Mouse (Mus musculus) adrenal gland, postnatal 10 days (tissue): ENCODE measurements at regions not wholly inside any gene's neighbourhood (a gene's known extent, or its start where the extent isn't known, plus 50 kb on each side); places are given as distances from the start of the nearest gene placed in this dataset.
A peak's percentile ranks its signal among the peaks of the same experiment; 100 is the strongest.

Source experiments
- DNase-seq: peaks from one replicate; pipeline ENCODE4 v3.0.0; 2021; ENCODE audit warnings: mixed read lengths

DNA sequence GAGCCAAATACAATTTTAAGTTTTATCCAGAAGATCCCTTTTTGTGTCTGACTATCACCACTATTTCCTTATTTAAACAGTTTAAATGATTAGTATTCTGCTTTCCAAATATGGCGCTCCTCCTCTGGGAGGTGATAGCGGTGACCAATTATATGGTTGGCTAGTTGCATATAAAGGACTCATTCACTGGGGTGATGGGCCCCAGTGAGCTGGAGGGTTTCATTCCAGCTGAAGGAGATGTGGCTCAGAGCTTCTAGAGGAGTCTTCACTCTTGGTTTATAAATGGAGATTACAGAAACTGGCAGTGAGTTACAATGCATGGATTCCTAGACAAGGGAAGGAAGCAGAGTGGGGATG, 50.7 kb upstream of the Gm7361 start:
- DNase-seq: no peak

DNA sequence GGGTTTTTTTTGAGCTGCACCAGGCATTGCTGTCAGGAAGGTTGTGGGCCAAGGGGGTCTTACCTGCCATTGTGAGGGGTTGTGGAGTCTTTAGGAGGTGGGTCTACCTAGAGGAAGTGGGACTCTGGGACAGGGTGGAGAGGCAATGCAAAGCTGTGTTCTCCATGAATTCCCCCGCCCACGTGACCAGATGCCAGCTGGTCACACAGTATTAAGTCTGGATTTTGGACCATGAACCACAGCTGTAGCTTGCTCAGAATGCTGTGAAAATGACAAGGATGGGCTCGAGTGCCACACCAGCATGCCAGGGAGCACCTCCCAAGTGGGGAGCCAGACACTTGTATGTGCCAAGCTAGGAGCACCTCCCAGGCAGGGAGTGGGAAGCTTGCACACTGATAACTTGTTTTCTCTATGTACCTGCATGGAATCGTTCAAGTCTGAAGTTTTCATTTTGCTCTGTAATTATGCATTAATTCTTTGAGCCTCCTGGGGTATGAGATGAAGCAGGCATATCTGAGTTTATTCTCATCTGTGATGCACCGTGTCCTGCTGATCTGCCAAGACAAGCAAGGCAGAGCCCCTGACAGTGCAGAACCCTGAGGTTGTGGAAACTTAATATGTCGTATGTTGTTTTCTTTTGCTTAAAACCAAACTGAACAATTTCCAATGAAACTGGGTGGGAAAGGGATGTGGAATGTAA, 51.3 kb upstream of the Gm7361 start:
- DNase-seq: no peak

DNA sequence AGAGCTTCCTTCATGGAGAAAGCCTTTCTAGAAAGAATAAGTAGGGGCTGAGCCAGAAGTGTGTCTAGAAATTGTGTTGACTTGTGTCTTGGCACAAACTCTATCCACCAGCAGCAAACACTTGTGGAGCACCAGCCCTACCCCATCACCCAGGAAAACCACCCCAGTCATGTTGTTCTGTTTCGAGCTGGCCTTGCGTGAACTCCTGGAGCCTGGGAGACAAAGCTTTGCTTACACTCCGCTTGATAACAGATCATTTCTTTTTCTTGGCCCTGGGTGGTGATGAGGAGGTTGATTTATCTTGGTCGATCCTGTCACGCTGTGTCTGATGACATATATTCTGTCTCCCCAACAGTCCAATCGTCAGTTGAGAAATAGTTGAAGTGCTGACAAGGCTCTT, 55.0 kb upstream of the Gm7361 start:
- peak; percentile 8 for DNase-seq

DNA sequence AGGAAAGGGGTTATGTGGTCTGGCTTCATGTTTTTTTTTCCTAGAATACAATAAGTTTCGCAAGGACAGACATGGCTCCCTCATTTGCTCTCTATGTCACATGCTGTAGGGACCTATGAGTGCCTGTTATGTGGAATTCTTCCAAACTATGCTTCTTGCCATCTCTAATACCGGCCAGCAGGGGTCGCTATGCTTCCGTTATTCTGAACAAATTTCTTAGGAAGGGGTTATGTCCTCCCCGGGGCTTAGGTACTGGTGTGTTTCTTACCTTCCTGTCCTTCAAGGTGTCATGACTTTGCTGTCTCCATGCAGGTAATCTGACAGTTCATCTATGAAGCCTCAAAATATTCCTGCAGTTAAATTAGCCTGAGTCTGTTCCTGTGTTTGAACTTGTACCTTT, 68.1 kb upstream of the Gm7361 start:
- DNase-seq: peak; percentile 40

DNA sequence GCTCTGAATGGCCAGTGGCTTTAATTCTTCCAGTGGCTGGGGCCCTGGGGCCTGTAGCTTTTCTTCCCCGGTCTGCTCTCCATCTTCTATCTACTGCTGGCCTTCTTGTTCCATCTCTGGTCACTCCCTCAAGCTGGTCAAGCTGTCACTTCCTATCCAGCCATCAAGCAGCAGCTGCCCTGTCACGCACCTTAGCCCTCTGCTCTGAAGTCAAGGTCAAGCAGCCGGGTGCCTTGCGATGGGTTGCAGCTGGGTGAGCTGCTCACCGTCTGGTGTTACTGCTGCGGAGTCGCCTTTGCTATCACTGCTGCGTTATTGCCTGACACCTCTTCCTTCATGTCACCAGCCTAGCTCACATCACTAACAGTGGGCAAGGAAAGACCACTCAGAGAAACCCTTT, 66.0 kb upstream of the Gm10220 start:
- DNase-seq: no peak

DNA sequence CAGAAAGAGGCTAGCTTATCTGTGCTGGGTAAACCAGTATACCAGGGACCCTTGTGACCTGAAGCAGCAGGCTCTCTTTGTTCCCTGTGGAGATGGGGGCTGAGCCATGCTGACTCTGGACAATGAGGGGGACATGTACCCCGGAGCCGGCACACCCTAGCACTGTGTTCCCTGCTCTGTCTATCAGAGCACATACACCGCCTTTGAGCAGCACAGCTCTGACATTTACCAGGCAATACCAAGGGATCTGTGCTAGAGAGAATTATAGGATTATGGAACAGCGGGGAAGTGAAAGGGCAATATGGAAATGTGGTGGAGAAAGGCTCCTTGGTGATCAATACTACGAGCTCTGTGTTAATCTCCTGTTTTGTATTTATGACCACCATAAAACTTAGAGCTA, 64.2 kb upstream of the Gm10220 start:
- no peak for DNase-seq

DNA sequence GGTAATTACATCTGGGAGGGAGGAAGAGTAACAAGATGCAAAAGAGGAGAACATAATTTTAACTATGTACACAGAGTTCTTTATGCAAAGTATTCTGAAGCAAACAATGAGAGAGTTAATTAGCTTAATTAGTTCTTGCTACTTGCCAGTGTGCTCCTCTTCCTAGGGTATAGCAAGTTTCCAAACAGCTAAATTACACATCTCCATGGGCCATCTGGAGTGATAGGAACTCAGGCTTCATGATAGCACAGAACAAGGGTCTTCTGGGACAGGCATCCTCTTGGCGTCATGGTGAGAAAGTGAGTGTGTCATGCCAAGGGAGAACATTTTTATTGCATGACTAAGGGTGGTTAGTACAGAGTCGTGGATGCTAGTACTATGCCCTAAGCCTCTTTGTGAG, 54.8 kb upstream of the Gm10220 start:
- no peak for DNase-seq

DNA sequence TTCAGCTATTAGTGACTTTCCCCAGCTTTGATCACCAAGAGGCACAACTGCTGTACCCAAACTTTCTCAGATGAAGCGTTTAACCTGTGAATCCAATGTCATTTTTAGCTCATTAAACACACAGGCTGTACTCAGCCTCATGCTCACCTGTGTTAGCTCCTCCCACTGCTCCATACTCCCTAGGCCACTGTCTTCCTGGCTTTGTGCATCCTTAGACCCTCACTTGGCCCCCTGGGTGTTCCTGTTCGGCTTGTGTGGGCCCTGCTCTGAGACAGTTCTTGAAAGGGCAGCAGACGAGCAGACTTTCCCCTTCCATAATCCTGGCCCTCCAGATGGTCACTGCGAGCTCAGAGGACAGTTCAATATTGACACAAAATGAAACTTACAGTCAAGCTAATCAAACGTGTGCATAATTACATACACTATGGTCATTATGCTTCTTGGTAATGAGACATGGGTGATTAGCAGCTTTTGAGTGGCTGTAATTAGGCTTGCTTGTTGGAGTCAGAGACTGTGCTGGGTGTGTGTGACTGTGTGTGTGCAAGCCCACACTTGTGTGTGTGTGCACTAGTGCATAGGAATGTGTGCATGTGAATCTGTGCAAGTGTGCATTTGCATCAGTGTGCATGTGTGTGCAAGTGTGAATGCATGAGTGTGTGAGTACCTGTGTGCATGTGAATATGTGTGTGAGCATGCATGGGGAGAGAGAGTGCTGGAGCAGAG, 50.6 kb upstream of the Gm10220 start:
- DNase-seq: no peak

DNA sequence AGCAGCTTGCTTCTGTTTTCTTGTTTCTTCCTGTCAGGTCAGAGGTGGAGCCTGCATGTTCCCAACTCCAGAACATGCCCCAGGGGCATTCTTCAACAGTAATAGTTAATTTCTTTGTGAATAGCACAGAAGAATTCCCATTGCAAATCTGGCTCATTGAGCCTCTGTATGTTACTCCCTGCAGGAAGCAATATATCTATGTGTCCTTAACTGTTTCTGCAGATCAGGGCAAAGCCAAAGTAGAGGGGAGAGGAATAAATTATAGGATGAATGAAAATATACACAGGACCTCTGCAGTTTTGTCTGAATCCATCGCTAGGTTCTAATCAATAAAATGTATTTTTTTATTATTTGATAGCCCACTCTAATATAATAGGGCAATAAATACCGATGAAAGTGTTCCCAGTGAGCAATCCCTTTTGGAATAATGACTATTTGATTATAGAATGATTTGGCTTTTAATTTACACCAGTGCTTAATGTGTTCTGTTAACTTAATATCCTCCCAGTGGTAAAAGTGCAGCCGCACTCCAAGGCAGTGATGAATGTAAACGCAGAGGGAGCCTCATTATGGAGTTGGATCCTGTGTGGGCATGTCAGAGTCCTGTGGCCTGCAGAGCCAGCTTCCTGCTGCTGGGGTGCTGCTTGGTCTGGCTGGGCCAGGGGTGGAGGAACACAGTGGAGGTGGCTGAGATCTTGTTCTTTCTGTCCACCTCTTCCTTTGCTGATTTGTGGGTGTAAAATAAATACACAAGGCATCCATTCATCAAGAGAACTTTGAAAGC, 49.7 kb upstream of the Gm10220 start:
- no peak for DNase-seq
